Mouse (Mus musculus): ENCODE measurements at regions not wholly inside any gene's neighbourhood (a gene's known extent, or its start where the extent isn't known, plus 50 kb on each side); places are given as distances from the start of the nearest gene placed in this dataset.

GRCm38 (mm10) chr4:55928670-55929069, 396.4 kb upstream of the Klf4 start:
- TF ChIP-seq ZC3H11A (IDR thresholded peaks at IDR 0.05; ENCODE audit: borderline replicate concordance, low read depth, low read length) (no peak), MAFK (IDR thresholded peaks at IDR 0.05; ENCODE audit: insufficient read depth, low read depth, low read length) (no peak), CHD2 (IDR thresholded peaks at IDR 0.05; ENCODE audit: low read depth, low read length) (no peak), ZNF384 (IDR thresholded peaks at IDR 0.05; ENCODE audit: low read depth, low read length) (no peak)
